Comparison of ENCODE assay signal across 19 mouse cellular contexts in genomic region chr12:15604630-15605029, GRCm38 (mm10).
DNase-seq lines count a peak whose midpoint lies in the region; ATAC-seq and TF ChIP-seq lines count a peak whose summit lies in the region.
"Had no signal": no experiment of that assay in that cellular context is flagged by ENCODE, and none has a peak within 500 bp of the region (broad histone marks: within the 10 kb centered on the region; RNA-seq: fewer than 3 reads in every experiment).

No protein-coding gene starts in this region.

- no peak overlapping the region for H3K4me2 ChIP-seq in forebrain, postnatal 0 days (ENCODE audit: low read depth)
- no peak overlapping the region for H3K4me2 ChIP-seq in forebrain, embryonic 13.5 days
- H3K4me2 ChIP-seq in hindbrain, postnatal 0 days (ENCODE audit: low read depth, low read length), result no peak overlapping the region
- no peak overlapping the region for H3K4me2 ChIP-seq in hindbrain, embryonic 11.5 days (replicated peaks; ENCODE audit: low read depth, low read length)
- no peak overlapping the region for H3K4me2 ChIP-seq in midbrain, embryonic 16.5 days (ENCODE audit: low read length)
- H3K4me2 ChIP-seq: embryonic facial prominence, embryonic 12.5 days; forebrain, embryonic 12.5 days; hindbrain, embryonic 14.5 days had no signal

- ATAC-seq in forebrain, postnatal 0 days, result no peak
- ATAC-seq in forebrain, embryonic 13.5 days, result no peak
- no peak for ATAC-seq in hindbrain, postnatal 0 days
- ATAC-seq in hindbrain, embryonic 11.5 days (ENCODE audit: low FRiP score), result no peak
- ATAC-seq in midbrain, embryonic 16.5 days, result no peak
- ATAC-seq: activated CD4-positive, CD25-positive, alpha-beta regulatory T cell, adult 4 months; Patski had no signal

- H3K9me3 ChIP-seq in forebrain, postnatal 0 days (ENCODE audit: low read length), result no peaks in the 10 kb centered on the region
- no peaks in the 10 kb centered on the region for H3K9me3 ChIP-seq in forebrain, embryonic 13.5 days (replicated peaks)
- H3K9me3 ChIP-seq in hindbrain, postnatal 0 days (ENCODE audit: low read length), result no peaks in the 10 kb centered on the region
- no peaks in the 10 kb centered on the region for H3K9me3 ChIP-seq in hindbrain, embryonic 11.5 days (ENCODE audit: control insufficient read depth, low read length)
- H3K9me3 ChIP-seq in midbrain, embryonic 10.5 days (replicated peaks), result no peaks in the 10 kb centered on the region
- no peaks in the 10 kb centered on the region for H3K9me3 ChIP-seq in midbrain, embryonic 16.5 days (replicated peaks; ENCODE audit: control insufficient read depth, low read length, poor library complexity, severe bottlenecking)
- H3K9me3 ChIP-seq: embryonic facial prominence, embryonic 12.5 days; forebrain, embryonic 12.5 days; heart, embryonic 10.5 days had no signal

- 0 out of 2 replicates have a peak, but pooled peaks cover 6% of the 10 kb centered on the region for H3K4me1 ChIP-seq in forebrain, postnatal 0 days (ENCODE audit: insufficient read depth)
- H3K4me1 ChIP-seq in forebrain, embryonic 13.5 days, result peaks cover 11% of the 10 kb centered on the region
- H3K4me1 ChIP-seq in hindbrain, postnatal 0 days (ENCODE audit: insufficient read depth, low read length), result no peaks in the 10 kb centered on the region
- no peaks in the 10 kb centered on the region; the same call in 1 of the 2 replicates for H3K4me1 ChIP-seq in hindbrain, embryonic 11.5 days (replicated peaks; ENCODE audit: control insufficient read depth, insufficient read depth, low read length)
- peaks cover 25% of the 10 kb centered on the region for H3K4me1 ChIP-seq in midbrain, embryonic 10.5 days
- H3K4me1 ChIP-seq in midbrain, embryonic 16.5 days (ENCODE audit: control insufficient read depth, insufficient read depth, low read length), result peaks cover 14% of the 10 kb centered on the region

- no peaks in the 10 kb centered on the region for H3K36me3 ChIP-seq in forebrain, postnatal 0 days (ENCODE audit: insufficient read depth)
- H3K36me3 ChIP-seq in forebrain, embryonic 13.5 days (ENCODE audit: poor library complexity, severe bottlenecking), result no peaks in the 10 kb centered on the region
- H3K36me3 ChIP-seq in hindbrain, postnatal 0 days (ENCODE audit: insufficient read depth, low read length), result no peaks in the 10 kb centered on the region
- H3K36me3 ChIP-seq in hindbrain, embryonic 11.5 days (ENCODE audit: control insufficient read depth, insufficient read depth, low read length), result no peaks in the 10 kb centered on the region
- no peaks in the 10 kb centered on the region for H3K36me3 ChIP-seq in midbrain, embryonic 10.5 days
- H3K36me3 ChIP-seq in midbrain, embryonic 16.5 days (ENCODE audit: control insufficient read depth, insufficient read depth, low read length), result no peaks in the 10 kb centered on the region
- H3K36me3 ChIP-seq: embryonic facial prominence, embryonic 12.5 days; forebrain, embryonic 12.5 days; heart, embryonic 10.5 days had no signal

- TF ChIP-seq CTCF in forebrain, postnatal 0 days (IDR thresholded peaks at IDR 0.05; ENCODE audit: low read depth), result 0 out of 2 replicates have a peak, but pooled peaks have one; percentile 7
- TF ChIP-seq CTCF in hindbrain, postnatal 0 days (IDR thresholded peaks at IDR 0.05; ENCODE audit: low read depth), result no peak

- no peak overlapping the region for H3K27ac ChIP-seq in forebrain, postnatal 0 days (ENCODE audit: low read depth, low read length)
- H3K27ac ChIP-seq in forebrain, embryonic 13.5 days, result no peak overlapping the region
- no peak overlapping the region for H3K27ac ChIP-seq in hindbrain, postnatal 0 days
- H3K27ac ChIP-seq in hindbrain, embryonic 11.5 days (ENCODE audit: low read depth, low read length), result no peak overlapping the region
- peak overlapping the region; percentile 6; the same call in 1 of the 2 replicates for H3K27ac ChIP-seq in midbrain, embryonic 10.5 days (replicated peaks)
- H3K27ac ChIP-seq in midbrain, embryonic 16.5 days (ENCODE audit: low read length), result no peak overlapping the region
- H3K27ac ChIP-seq: forebrain, embryonic 12.5 days; heart, embryonic 10.5 days; hindbrain, embryonic 14.5 days had no signal

- H3K9ac ChIP-seq in forebrain, postnatal 0 days, result no peak overlapping the region
- no peak overlapping the region for H3K9ac ChIP-seq in forebrain, embryonic 13.5 days
- no peak overlapping the region for H3K9ac ChIP-seq in hindbrain, postnatal 0 days (replicated peaks; ENCODE audit: low read length)
- H3K9ac ChIP-seq in hindbrain, embryonic 11.5 days (ENCODE audit: low read depth, low read length), result no peak overlapping the region
- no peak overlapping the region for H3K9ac ChIP-seq in midbrain, embryonic 16.5 days (ENCODE audit: low read depth, low read length)
- H3K9ac ChIP-seq: embryonic facial prominence, embryonic 12.5 days; forebrain, embryonic 12.5 days; hindbrain, embryonic 14.5 days had no signal

- no peak for DNase-seq in forebrain, postnatal 0 days
- peak; percentile 12 for DNase-seq in hindbrain, postnatal 0 days (ENCODE audit: low spot score)
- DNase-seq in hindbrain, embryonic 11.5 days (ENCODE audit: low spot score), result no peak
- no peak for DNase-seq in midbrain, embryonic 10.5 days (ENCODE audit: low spot score)
- no peak for DNase-seq in thymus, postnatal 25 days
- DNase-seq: adrenal gland, postnatal 14 days; cerebellum, adult 11-12 months; cerebellum, adult 9-10 months; cerebellum, postnatal 25 days; gastrocnemius, postnatal 14 days; heart, postnatal 14 days had no signal

- WGBS in forebrain, postnatal 0 days, result 84% methylated on average over 1 of the region's 1 CpGs
- WGBS in forebrain, embryonic 13.5 days, result 92% methylated on average over 1 of the region's 1 CpGs
- 82% methylated on average over 1 of the region's 1 CpGs for WGBS in hindbrain, postnatal 0 days
- WGBS in hindbrain, embryonic 11.5 days, result 83% methylated on average over 1 of the region's 1 CpGs
- 85% methylated on average over 1 of the region's 1 CpGs for WGBS in midbrain, embryonic 10.5 days
- 89% methylated on average over 1 of the region's 1 CpGs for WGBS in midbrain, embryonic 16.5 days

- no peaks in the 10 kb centered on the region for H3K27me3 ChIP-seq in forebrain, postnatal 0 days (ENCODE audit: insufficient read depth, low read length)
- no peaks in the 10 kb centered on the region for H3K27me3 ChIP-seq in forebrain, embryonic 13.5 days
- H3K27me3 ChIP-seq in hindbrain, postnatal 0 days (ENCODE audit: insufficient read depth, low read length), result no peaks in the 10 kb centered on the region
- no peaks in the 10 kb centered on the region for H3K27me3 ChIP-seq in hindbrain, embryonic 11.5 days (ENCODE audit: control insufficient read depth, insufficient read depth, low read length)
- H3K27me3 ChIP-seq in midbrain, embryonic 10.5 days (ENCODE audit: low read depth, poor library complexity, severe bottlenecking), result no peaks in the 10 kb centered on the region
- no peaks in the 10 kb centered on the region for H3K27me3 ChIP-seq in midbrain, embryonic 16.5 days (ENCODE audit: control insufficient read depth, insufficient read depth, low read depth, low read length)
- H3K27me3 ChIP-seq: embryonic facial prominence, embryonic 12.5 days; forebrain, embryonic 12.5 days had no signal

- H3K4me3 ChIP-seq in forebrain, postnatal 0 days (ENCODE audit: low read depth, low read length), result no peak overlapping the region
- H3K4me3 ChIP-seq in forebrain, embryonic 13.5 days, result no peak overlapping the region
- no peak overlapping the region for H3K4me3 ChIP-seq in hindbrain, postnatal 0 days (ENCODE audit: low read length)
- no peak overlapping the region for H3K4me3 ChIP-seq in hindbrain, embryonic 11.5 days (ENCODE audit: low read depth, low read length)
- H3K4me3 ChIP-seq in midbrain, embryonic 10.5 days, result no peak overlapping the region
- H3K4me3 ChIP-seq in midbrain, embryonic 16.5 days (ENCODE audit: low read depth, low read length), result no peak overlapping the region
- H3K4me3 ChIP-seq: embryonic facial prominence, embryonic 12.5 days; forebrain, embryonic 12.5 days; heart, embryonic 10.5 days had no signal
